Mouse (Mus musculus) liver, postnatal 0 days (tissue): Measurements from ENCODE around the gene Krtap7-1.

Experiments
- CTCF ChIP-seq: sonication (generic); IDR thresholded peaks from 2 replicates; pipeline ENCODE4 v1.5.1; 2016; ENCODE audit warnings: antibody characterized with exemption, low read depth
- EP300 ChIP-seq: IDR thresholded peaks from 2 replicates; pipeline ENCODE4 v1.6.1; 2016; ENCODE audit warnings: antibody characterized with exemption, low read depth, mild to moderate bottlenecking

- TF ChIP-seq CTCF (no peak), EP300 (no peak)
These were observed 12.0 kb upstream of the Krtap7-1 start for GRCm38 (mm10) chr16:89520091-89520490.
